Mouse (Mus musculus) limb, embryonic 14.5 days (tissue): ENCODE results near the gene Arl2. TPM values are rescaled to one million over a fixed set of nuclear protein-coding genes. Genes with fewer than 3 reads are reported as not detected.

Experiments used
- ATAC-seq: fragments of 200-750 bp; cut with Nextera tagmentation; 2 replicates; pipeline ENCODE4 v1.8.0; 2017; ENCODE audit warnings: low read depth, moderate number of reproducible peaks, moderate TSS enrichment; ENCODE audit not compliant: low FRiP score
- DNase-seq: peaks from one replicate; pipeline ENCODE4 v3.0.0-alpha.2; 2015; ENCODE audit warnings: low spot score
- H3K27ac ChIP-seq: fragments of 300-500 bp; sonication (generic); replicated peaks from 2 replicates; pipeline ENCODE4 v1.5.1; 2014; ENCODE audit warnings: low read depth, mild to moderate bottlenecking, low read length, moderate library complexity, mixed read lengths
- H3K27me3 ChIP-seq: fragments of 300-500 bp; sonication (generic); 2 replicates; pipeline ENCODE4 v1.6.1; 2014; ENCODE audit warnings: low read length, mixed read lengths; ENCODE audit not compliant: control insufficient read depth, insufficient read depth
- H3K36me3 ChIP-seq: fragments of 300-500 bp; sonication (generic); 2 replicates; pipeline ENCODE4 v1.6.1; 2014; ENCODE audit warnings: mild to moderate bottlenecking, low read length, moderate library complexity, mixed read lengths; ENCODE audit not compliant: control insufficient read depth, insufficient read depth
- H3K4me1 ChIP-seq: fragments of 300-500 bp; sonication (generic); 2 replicates; pipeline ENCODE4 v1.6.1; 2014; ENCODE audit warnings: antibody characterized with exemption, low read length, mixed read lengths; ENCODE audit not compliant: control insufficient read depth, insufficient read depth
- H3K4me2 ChIP-seq: fragments of 300-500 bp; sonication (generic); replicated peaks from 2 replicates; pipeline ENCODE4 v1.6.1; 2014; ENCODE audit warnings: low read depth, mild to moderate bottlenecking, low read length, moderate library complexity; ENCODE audit not compliant: severe bottlenecking
- H3K4me3 ChIP-seq: fragments of 300-500 bp; sonication (generic); replicated peaks from 2 replicates; pipeline ENCODE4 v1.5.1; 2014; ENCODE audit warnings: low read length
- H3K9ac ChIP-seq: fragments of 300-500 bp; sonication (generic); 2 replicates; pipeline ENCODE4 v1.6.1; 2014; ENCODE audit warnings: mild to moderate bottlenecking, low read depth, low read length, moderate library complexity; ENCODE audit not compliant: severe bottlenecking
- H3K9me3 ChIP-seq: fragments of 300-500 bp; sonication (generic); 2 replicates; pipeline ENCODE4 v1.6.1; 2016; ENCODE audit warnings: low read length; ENCODE audit not compliant: control insufficient read depth
- POLR2A ChIP-seq: fragments of 200-500 bp; IDR thresholded peaks from 2 replicates; pipeline ENCODE4 v1.8.0; 2012; ENCODE audit warnings: inconsistent platforms, mild to moderate bottlenecking, moderate library complexity, borderline replicate concordance; ENCODE audit not compliant: insufficient read depth, insufficient read length; ENCODE audit errors: extremely low read depth
- WGBS: fragments of 180-500 bp; shearing (Covaris S2); extraction: QIAGEN DNeasy Blood & Tissue Kit; methylation state at CpG from one replicate; pipeline ENCODE4 v1.1.7; 2014; 5-methylcytosine and 5-hydroxymethylcytosine counted together
- polyA plus RNA-seq, 2 experiments: library from polyadenylated mRNA; depleted of rRNA in 1 of 2; stranded (reverse) in 1 of 2; unstranded in 1 of 2; fragments of >200 nt; fragmentation: Nextera tagmentation in 1 of 2; extraction: Ambion mirVana in 1 of 2; gene quantifications; 2 replicates each; pipeline versions ENCODE4 v1.2.1 to v1.2.3; 2012 to 2014

Arl2 gene
- polyA plus RNA-seq (2012; rRNA removed): 91.9 and 127 TPM in 2 replicates
- 76.0 and 77.5 TPM in 2 replicates for polyA plus RNA-seq (2014; fragmentation: Nextera tagmentation; extraction: Ambion mirVana)

GRCm38 (mm10) chr19:6141394-6141749 lies at the start of gene Arl2:
Arl2 (minus strand) TSS chr19:6141548.
- Histone ChIP-seq H3K27me3 (no peaks in the 10 kb centered on the region), H3K9me3 (no peaks in the 10 kb centered on the region; the same call in 1 of the 2 replicates), H3K9ac (peak within 1 kb of the TSS; percentile 87), H3K27ac (peak within 1 kb of the TSS; percentile 97), H3K36me3 (0 out of 2 replicates have a peak, but pooled peaks cover 5% of the 10 kb centered on the region), H3K4me2 (peak within 1 kb of the TSS; percentile 86), H3K4me1 (peaks cover 9% of the 10 kb centered on the region), H3K4me3 (peak within 1 kb of the TSS; percentile 69)
- under 1% methylated on average over 15 of the region's 15 CpGs for WGBS
- ATAC-seq: peak; percentile 74
- DNase-seq: peak; percentile 85
- no peak for TF ChIP-seq POLR2A

- WGBS: 84% methylated on average over 23 of the region's 23 CpGs
- Histone ChIP-seq H3K4me1 (no peaks in the 10 kb centered on the region), H3K36me3 (no peaks in the 10 kb centered on the region), H3K9me3 (no peaks in the 10 kb centered on the region), H3K9ac (no peak within 1 kb of the TSS), H3K27ac (no peak within 1 kb of the TSS), H3K4me3 (no peak within 1 kb of the TSS), H3K4me2 (no peak within 1 kb of the TSS), H3K27me3 (no peaks in the 10 kb centered on the region)
- no peak for TF ChIP-seq POLR2A
- no peak for ATAC-seq
- DNase-seq: no peak
Measured at GRCm38 (mm10) chr19:6184131-6184530, 42.8 kb upstream of the Arl2 start, which contains the start of gene Majin. Majin (plus strand) TSS chr19:6184388.

- H3K27me3 ChIP-seq: no peaks in the 10 kb centered on the region
- H3K9me3 ChIP-seq: no peaks in the 10 kb centered on the region
- no peak for ATAC-seq
- TF ChIP-seq POLR2A: no peak
- WGBS: 15% methylated on average over 3 of the region's 3 CpGs
- no peaks in the 10 kb centered on the region for H3K4me1 ChIP-seq
- H3K27ac ChIP-seq: no peak overlapping the region
- H3K36me3 ChIP-seq: no peaks in the 10 kb centered on the region
- no peak overlapping the region for H3K4me2 ChIP-seq
- DNase-seq: no peak
- no peak overlapping the region for H3K9ac ChIP-seq
- no peak overlapping the region for H3K4me3 ChIP-seq
Measured at GRCm38 (mm10) chr19:6182534-6182933, 41.2 kb upstream of the Arl2 start.

- 25% methylated on average over 5 of the region's 5 CpGs for WGBS
- ATAC-seq: no peak
- H3K4me1 ChIP-seq: no peaks in the 10 kb centered on the region
- H3K9ac ChIP-seq: no peak overlapping the region
- no peaks in the 10 kb centered on the region for H3K36me3 ChIP-seq
- peak; percentile 70 for DNase-seq
- no peaks in the 10 kb centered on the region for H3K27me3 ChIP-seq
- H3K9me3 ChIP-seq: no peaks in the 10 kb centered on the region
- H3K4me3 ChIP-seq: no peak overlapping the region
- TF ChIP-seq POLR2A: no peak
- no peak overlapping the region for H3K27ac ChIP-seq
- no peak overlapping the region for H3K4me2 ChIP-seq
Measured at GRCm38 (mm10) chr19:6181629-6182028, 40.3 kb upstream of the Arl2 start.

GRCm38 (mm10) chr19:6178775-6179174 lies 37.4 kb upstream of the Arl2 start:
- Histone ChIP-seq H3K4me3 (no peak overlapping the region), H3K27ac (no peak overlapping the region), H3K9me3 (no peaks in the 10 kb centered on the region), H3K9ac (no peak overlapping the region), H3K36me3 (no peaks in the 10 kb centered on the region), H3K27me3 (no peaks in the 10 kb centered on the region), H3K4me2 (no peak overlapping the region), H3K4me1 (no peaks in the 10 kb centered on the region)
- ATAC-seq: no peak
- DNase-seq: no peak
- 93% methylated on average over 3 of the region's 6 CpGs for WGBS
- TF ChIP-seq POLR2A: no peak

GRCm38 (mm10) chr19:6174771-6175170 lies 33.4 kb upstream of the Arl2 start:
- ATAC-seq (no peak), DNase-seq (no peak)
- H3K4me1 ChIP-seq: no peaks in the 10 kb centered on the region
- no peaks in the 10 kb centered on the region for H3K9me3 ChIP-seq
- no peak overlapping the region for H3K4me2 ChIP-seq
- H3K27ac ChIP-seq: no peak overlapping the region
- no peaks in the 10 kb centered on the region for H3K36me3 ChIP-seq
- 48% methylated on average over 5 of the region's 5 CpGs for WGBS
- H3K4me3 ChIP-seq: no peak overlapping the region
- H3K27me3 ChIP-seq: no peaks in the 10 kb centered on the region
- TF ChIP-seq POLR2A: no peak
- H3K9ac ChIP-seq: no peak overlapping the region
